Mouse (Mus musculus) thymus, postnatal 4 days (tissue): Measurements from ENCODE around the gene Ankmy2.
"Not testable (repeated sequence)": the region's sequence is repeated elsewhere in the genome, so short reads cannot be mapped to it uniquely, and the experiment has no call there.

Source experiments
- DNase-seq: peaks from one replicate; pipeline ENCODE4 v3.0.0; 2021

The Ankmy2 gene

GRCm38 (mm10) chr12:36157638-36158308, 859 bp downstream of the Ankmy2 start, which contains the start of gene Bzw2:
Gene Bzw2, minus strand, starts transcription at chr12:36158080.
- DNase-seq = peak; percentile 72

- DNase-seq = no peak
These were observed 7.3 kb downstream of the Ankmy2 start for GRCm38 (mm10) chr12:36164126-36164791.

- no peak for DNase-seq
These were observed 8.4 kb downstream of the Ankmy2 start for GRCm38 (mm10) chr12:36165299-36165698.

DNA sequence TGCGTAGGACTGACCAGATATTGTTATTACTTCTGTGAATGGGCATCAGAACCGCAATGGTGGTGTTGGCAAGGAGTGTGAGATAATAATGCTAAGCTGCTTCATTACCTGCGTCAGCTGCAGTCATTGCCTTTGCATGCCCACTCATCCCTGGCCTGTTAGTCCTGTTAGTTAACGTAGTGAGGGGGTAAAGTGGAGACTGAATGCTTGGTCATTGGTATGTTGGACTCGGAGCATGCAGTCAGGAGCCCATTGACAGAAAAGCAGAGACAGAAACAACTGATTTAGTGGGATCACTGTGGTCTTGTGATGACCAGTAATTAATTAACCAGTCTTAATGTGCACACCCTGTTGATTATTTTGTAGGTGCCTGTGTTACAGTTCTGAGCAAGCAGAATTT, 20.3 kb downstream of the Ankmy2 start:
- no peak for DNase-seq

GRCm38 (mm10) chr12:36182570-36182969, 25.7 kb downstream of the Ankmy2 start:
- no peak for DNase-seq

- DNase-seq = no peak
These were observed 30.2 kb downstream of the Ankmy2 start for GRCm38 (mm10) chr12:36187081-36187480.

GRCm38 (mm10) chr12:36189610-36190009, 32.7 kb downstream of the Ankmy2 start:
- DNase-seq = no peak

DNA sequence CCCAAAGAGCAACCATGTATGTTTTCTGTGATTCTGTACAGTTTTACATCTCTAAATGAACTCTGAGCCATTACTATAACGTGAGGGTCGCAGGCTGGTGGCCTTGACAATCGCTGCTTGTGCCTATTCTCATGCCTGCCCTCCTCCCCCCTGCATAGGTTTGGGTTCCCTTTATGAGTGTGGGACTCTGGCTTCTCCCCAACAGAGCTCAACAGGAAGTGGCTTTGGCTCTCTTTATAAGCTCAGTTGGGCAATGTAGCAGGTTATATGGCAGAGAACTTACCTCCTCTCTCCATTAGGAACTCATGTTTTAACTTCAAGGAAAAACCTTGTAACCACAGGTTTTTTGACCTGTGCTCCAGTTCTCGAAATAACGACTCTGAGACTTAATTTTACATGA, 33.4 kb downstream of the Ankmy2 start:
- DNase-seq = peak; percentile 33

DNA sequence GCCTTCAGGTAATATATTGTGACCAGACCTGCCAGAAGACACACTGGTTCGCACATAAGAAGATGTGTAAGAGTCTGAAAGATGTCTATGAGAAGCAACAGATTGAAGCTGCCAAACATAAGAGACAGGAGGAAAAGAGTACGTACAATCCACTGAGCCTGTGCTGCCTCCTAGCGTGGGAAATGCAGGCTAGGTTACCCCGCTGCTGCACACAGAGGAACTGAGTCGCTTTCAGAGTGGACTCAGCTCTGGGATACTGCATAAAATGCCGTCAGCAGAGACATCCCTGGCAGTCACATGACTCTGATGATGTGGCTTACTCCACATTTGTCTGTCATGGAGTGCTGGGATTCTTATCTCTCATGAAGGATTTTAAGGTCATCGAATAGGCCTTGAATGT, 38.1 kb downstream of the Ankmy2 start:
- DNase-seq = no peak

DNA sequence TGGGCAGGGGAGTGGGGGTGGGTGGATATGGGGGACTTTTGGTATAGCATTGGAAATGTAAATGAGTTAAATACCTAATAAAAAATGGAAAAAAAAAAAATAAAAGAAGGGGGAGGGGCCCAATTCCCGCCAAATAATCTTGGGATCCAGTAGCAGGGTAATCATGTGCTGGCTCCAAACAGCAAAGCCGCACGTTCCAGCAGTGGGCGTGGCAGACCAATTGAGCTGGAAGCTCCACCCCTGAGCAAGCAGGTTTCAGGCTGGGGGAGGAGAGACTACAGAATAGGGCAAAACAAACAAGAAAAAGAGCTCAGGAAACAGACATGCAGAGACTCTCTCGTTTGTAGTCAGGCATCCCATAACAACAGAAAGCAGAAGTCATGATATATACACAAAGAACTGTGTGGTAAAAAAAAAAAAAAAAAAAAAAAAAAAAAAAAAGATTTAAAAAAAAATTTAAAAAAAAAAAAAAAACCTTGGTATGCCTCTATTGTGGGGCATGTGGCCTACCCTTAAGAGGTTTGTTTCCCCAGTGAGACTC, 48.7 kb downstream of the Ankmy2 start:
- not testable (repeated sequence) for DNase-seq

- DNase-seq = peak; percentile 28
These were observed 50.3 kb downstream of the Ankmy2 start for GRCm38 (mm10) chr12:36207072-36207799.

GRCm38 (mm10) chr12:36207800-36208148, 50.9 kb downstream of the Ankmy2 start:
- DNase-seq = no peak

GRCm38 (mm10) chr12:36208456-36208855, 51.5 kb downstream of the Ankmy2 start:
- no peak for DNase-seq

- no peak for DNase-seq
These were observed 53.2 kb downstream of the Ankmy2 start for GRCm38 (mm10) chr12:36210096-36210495.

DNA sequence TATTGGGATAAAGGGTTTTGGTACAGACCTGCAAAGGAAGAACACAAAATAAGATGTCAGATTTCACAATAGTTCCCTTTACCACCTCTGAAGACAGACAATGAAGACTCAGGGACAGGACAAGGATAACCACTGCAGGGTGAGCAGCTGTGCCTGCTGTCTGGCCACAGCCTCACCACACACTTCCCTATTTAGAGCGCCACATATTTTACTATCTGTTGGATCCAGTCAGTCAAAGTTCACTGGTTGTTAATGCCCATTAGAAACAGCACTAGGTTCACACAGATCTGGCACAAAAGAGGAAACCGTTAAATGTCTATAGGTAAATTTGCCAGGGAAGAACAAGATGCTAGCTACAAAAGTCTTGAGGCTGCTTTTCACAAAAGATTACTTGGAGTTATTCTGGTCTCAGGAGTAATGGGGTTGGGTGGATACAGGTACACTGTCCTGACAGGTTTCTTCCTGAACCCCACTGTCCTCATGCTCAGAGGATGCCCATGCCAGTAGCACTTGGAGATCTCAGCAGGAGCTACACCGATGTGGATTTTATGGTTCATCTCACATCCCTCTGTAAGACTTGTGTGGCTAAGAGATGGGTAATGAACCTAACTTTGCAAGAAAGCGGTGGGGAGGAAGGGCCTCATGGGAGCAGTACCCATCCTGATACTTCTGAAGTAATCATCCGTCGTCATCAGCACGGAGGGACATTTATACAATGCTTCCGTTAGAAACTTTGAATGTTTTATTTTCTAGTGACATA, 57.7 kb downstream of the Ankmy2 start:
- DNase-seq = no peak

DNA sequence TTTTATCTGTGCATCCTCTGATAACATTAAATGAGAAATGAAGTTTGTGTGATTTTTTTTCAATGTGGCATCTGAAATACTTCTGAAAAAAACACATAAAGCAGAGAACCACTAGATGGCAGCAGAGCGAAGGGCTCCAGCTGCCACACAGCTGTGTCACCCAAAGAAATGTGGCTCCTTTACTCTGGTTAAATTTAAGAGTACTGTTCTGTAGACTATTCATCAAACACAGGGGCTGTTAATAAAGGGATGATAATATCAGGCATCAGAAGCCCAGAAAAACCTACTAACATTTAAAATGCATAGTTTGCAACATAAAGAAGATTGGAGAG, 58.2 kb downstream of the Ankmy2 start:
- peak; percentile 58 for DNase-seq

DNA sequence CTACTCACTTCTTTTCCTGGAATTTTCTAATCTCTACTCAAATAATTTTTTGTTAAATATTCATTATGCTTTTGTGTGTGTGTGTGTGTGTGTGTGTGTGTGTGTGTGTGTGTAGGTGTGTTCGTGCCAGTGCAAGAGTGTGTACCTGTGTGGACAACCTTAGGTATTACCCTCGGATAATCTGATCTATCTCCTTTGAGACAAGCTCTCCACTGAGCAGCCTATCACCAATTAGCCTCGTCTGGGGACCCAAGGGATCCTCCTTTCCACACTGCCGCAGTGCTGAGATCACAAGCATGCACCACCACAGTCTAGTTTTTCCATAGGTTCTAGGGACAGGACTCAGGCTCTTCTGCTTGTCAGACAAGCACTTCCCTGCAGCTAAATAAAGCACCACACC, 59.3 kb downstream of the Ankmy2 start:
- no peak for DNase-seq

GRCm38 (mm10) chr12:36216905-36217304, 60.0 kb downstream of the Ankmy2 start:
- DNase-seq = no peak

DNA sequence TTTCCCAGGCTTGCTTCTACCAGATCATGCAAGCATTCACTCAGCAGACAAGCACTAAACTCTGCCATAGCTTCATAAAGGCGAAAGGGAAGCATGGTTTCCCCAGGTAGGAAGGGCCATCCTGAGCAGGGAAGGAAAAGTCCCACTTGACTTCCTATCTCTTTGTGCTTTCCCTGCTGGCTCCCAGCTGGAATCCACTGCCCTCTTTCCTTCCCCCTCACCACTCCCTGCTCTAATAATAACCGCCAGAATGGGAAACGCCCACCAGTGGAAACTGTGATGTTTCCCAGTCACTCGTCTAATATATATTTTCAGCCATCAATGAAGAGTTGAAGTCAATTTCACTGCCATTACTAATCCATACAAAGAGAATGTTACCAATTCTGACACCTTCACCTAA, 67.5 kb downstream of the Ankmy2 start:
- no peak for DNase-seq

GRCm38 (mm10) chr12:36231386-36231785, 74.5 kb downstream of the Ankmy2 start:
- DNase-seq = no peak

DNA sequence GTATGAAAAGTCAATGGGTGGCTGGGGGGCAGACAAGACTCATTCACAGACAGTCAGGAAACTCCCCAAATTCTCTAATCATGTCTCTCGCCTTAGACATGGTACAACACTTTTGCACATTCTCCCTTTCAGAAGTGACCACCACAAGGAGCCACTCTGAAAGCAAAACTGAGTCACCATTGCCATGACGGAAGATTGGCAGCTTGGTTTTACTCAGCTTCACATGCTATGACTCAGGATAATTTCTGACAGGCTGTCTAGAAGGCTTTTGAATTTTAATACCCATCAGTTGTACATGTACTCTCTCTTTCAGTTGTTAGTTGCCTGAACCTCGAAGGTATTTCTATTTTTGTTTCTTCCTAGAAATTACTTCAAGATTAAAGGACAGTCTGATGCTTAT, 84.3 kb downstream of the Ankmy2 start:
- DNase-seq = no peak
